Mouse (Mus musculus) intestine, embryonic 16.5 days (tissue): ENCODE data around the gene Tnc. TPM values are rescaled to one million over a fixed set of nuclear protein-coding genes. Genes with fewer than 3 reads are reported as not detected.

Experiments
- ATAC-seq: fragments of 200-750 bp; cut with Nextera tagmentation; 2 replicates; pipeline ENCODE4 v1.8.0; 2017; ENCODE audit warnings: moderate TSS enrichment, moderate library complexity
- H3K27ac ChIP-seq: fragments of 300-500 bp; sonication (generic); 2 replicates; pipeline ENCODE4 v1.5.1; 2014; ENCODE audit warnings: mild to moderate bottlenecking, low read length
- H3K27me3 ChIP-seq: fragments of 300-500 bp; sonication (generic); replicated peaks from 2 replicates; pipeline ENCODE4 v1.6.1; 2014; ENCODE audit warnings: low read length, control low read depth, mixed read lengths; ENCODE audit not compliant: control insufficient read depth, insufficient read depth
- H3K36me3 ChIP-seq: fragments of 300-500 bp; sonication (generic); 2 replicates; pipeline ENCODE4 v1.6.1; 2014; ENCODE audit warnings: low read length, control low read depth; ENCODE audit not compliant: control insufficient read depth, insufficient read depth
- H3K4me1 ChIP-seq: fragments of 300-500 bp; sonication (generic); 2 replicates; pipeline ENCODE4 v1.6.1; 2014; ENCODE audit warnings: low read length, control low read depth, mixed read lengths; ENCODE audit not compliant: control insufficient read depth, insufficient read depth
- H3K4me2 ChIP-seq: fragments of 300-500 bp; sonication (generic); 2 replicates; pipeline ENCODE4 v1.6.1; 2014; ENCODE audit warnings: low read depth, low read length, control low read depth
- H3K4me3 ChIP-seq: fragments of 300-500 bp; sonication (generic); 2 replicates; pipeline ENCODE4 v1.5.1; 2014; ENCODE audit warnings: mild to moderate bottlenecking, low read length
- H3K9ac ChIP-seq: fragments of 300-500 bp; sonication (generic); 2 replicates; pipeline ENCODE4 v1.6.1; 2014; ENCODE audit warnings: low read depth, low read length
- H3K9me3 ChIP-seq: fragments of 300-500 bp; sonication (generic); 2 replicates; pipeline ENCODE4 v1.6.1; 2016; ENCODE audit warnings: low read length, control low read depth; ENCODE audit not compliant: control insufficient read depth
- WGBS: fragments of 180-500 bp; shearing (Covaris S2); extraction: QIAGEN DNeasy Blood & Tissue Kit; methylation state at CpG from one replicate; pipeline ENCODE4 v1.1.7; 2014; 5-methylcytosine and 5-hydroxymethylcytosine counted together
- polyA plus RNA-seq: library from polyadenylated mRNA; unstranded; fragments of >200 nt; fragmentation: Nextera tagmentation; extraction: Ambion mirVana; gene quantifications from 2 replicates; pipeline ENCODE4 v1.2.1, GENCODE M21; 2015

Gene Tnc
- polyA plus RNA-seq, 1 experiment from 2014 or later: 6.9 TPM

DNA sequence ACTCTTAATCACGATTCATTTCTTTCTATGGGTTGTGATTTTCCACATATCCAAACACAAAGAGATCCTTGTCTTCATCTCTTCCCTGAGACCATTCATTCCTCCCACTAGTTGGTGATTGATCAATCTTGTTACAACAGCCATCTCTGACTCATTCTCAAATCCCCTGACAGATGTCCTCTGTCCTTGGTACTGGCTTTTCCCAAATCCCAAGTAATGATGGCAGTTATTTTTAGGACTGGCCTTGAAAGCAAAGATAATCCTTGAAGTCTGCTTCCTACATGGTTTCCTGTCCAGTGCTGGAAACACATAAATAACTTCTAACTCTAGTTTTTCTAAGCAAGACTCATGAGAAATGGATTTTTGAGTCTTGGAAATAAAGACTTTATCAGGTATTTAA, 12.1 kb downstream of the Tnc start:
- Histone ChIP-seq H3K4me3 (no peak overlapping the region), H3K9ac (no peak overlapping the region), H3K4me2 (no peak overlapping the region), H3K9me3 (no peaks in the 10 kb centered on the region), H3K4me1 (0 out of 2 replicates have a peak, but pooled peaks cover 2% of the 10 kb centered on the region), H3K27me3 (no peaks in the 10 kb centered on the region), H3K36me3 (no peaks in the 10 kb centered on the region), H3K27ac (no peak overlapping the region)
- no peak for ATAC-seq
- WGBS: 64% methylated on average over 1 of the region's 1 CpGs

DNA sequence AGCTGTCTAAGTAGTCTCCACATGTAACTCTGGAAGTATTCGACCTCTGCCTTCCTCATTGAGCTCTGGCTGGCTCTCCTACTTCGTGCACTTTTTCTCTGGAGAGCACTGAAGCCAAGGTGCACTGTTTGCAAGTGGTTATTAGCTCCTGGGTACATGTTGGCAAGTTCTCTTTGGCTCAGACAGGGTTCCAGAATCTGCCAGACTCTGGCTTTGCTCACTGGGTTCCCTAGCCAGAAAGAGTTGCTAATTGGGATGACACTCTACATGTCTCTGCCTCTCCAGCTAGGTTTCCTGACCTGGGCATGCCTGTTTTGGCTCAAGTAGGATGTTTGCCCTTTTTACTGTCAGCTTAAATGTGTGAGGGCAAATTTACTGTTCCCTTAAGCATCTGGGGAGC, 13.6 kb downstream of the Tnc start:
- ATAC-seq: no peak
- no peaks in the 10 kb centered on the region for H3K9me3 ChIP-seq
- H3K9ac ChIP-seq: no peak overlapping the region
- H3K27ac ChIP-seq: no peak overlapping the region
- no peaks in the 10 kb centered on the region for H3K36me3 ChIP-seq
- no peak overlapping the region for H3K4me2 ChIP-seq
- WGBS: 41% methylated on average over 2 of the region's 2 CpGs
- 0 out of 2 replicates have a peak, but pooled peaks cover 2% of the 10 kb centered on the region for H3K4me1 ChIP-seq
- H3K4me3 ChIP-seq: no peak overlapping the region
- no peaks in the 10 kb centered on the region for H3K27me3 ChIP-seq

- Histone ChIP-seq H3K9me3 (no peaks in the 10 kb centered on the region), H3K4me1 (0 out of 2 replicates have a peak, but pooled peaks cover 2% of the 10 kb centered on the region), H3K4me3 (no peak overlapping the region), H3K36me3 (no peaks in the 10 kb centered on the region), H3K4me2 (no peak overlapping the region), H3K9ac (no peak overlapping the region), H3K27ac (no peak overlapping the region), H3K27me3 (no peaks in the 10 kb centered on the region)
- no peak for ATAC-seq
- 27% methylated on average over 1 of the region's 1 CpGs for WGBS
These were observed 17.3 kb downstream of the Tnc start for GRCm38 (mm10) chr4:64029486-64029885.

DNA sequence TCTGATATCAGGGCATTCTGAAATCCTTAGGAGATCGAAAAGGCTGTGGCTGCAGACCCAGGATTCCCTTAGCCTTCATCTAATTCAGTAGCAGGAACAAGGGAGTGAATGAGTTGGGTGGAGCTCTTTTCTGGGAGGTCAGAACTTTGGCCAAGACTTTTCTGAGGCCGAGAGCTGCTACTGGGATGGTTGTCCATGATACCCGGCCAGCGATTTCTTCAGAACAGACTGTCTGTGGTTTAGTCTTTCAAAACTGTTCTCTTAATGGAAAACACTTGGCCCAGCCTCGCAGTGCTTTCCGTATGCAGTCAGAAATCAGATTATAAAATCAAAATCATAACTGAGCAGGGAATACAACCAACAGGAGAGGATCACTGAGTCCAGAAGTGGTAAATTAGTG, 21.2 kb downstream of the Tnc start:
- WGBS: 88% methylated on average over 6 of the region's 6 CpGs
- ATAC-seq: no peak

DNA sequence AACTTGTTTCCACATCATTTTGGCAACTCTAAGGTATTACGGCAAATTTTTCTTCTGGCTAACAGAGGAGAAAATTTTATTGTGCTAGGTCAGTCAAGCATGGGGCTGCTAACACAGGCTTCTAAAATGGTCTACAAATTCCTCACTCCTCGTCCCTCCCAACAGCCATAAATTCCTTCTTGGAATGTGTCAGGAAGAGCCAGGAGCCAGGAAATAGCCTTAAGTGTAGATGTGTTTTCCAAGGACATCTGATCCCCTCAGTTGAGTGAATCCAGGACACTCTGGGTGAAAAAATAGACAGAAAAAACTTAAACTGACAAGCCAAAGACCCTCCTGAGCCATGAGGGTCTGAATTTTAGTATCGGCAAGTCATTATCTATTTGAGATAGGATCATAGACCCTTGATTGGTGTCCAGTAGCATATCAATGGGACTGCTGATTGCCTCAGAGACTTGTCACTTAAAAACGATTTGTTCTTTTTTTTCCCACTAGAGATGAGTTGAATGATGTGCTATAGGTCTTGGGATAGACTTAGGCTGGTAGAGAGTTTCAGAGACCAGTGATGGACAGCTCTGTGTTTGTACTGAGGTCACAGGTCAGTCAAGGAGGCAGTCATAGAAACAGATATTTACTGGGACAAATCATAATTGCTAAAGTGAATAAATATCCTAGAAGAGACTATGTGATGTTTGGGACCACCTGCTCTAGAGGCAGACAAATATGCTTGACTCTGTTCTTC, 22.6 kb downstream of the Tnc start:
- Histone ChIP-seq H3K9me3 (no peaks in the 10 kb centered on the region), H3K27ac (no peak overlapping the region), H3K27me3 (no peaks in the 10 kb centered on the region), H3K9ac (no peak overlapping the region), H3K4me3 (no peak overlapping the region), H3K4me2 (no peak overlapping the region), H3K4me1 (no peaks in the 10 kb centered on the region), H3K36me3 (no peaks in the 10 kb centered on the region)
- WGBS: 31% methylated on average over 4 of the region's 4 CpGs
- no peak for ATAC-seq

More for the DNA sequence above, 21.2 kb downstream of the Tnc start:
- no peak overlapping the region for H3K27ac ChIP-seq
- H3K36me3 ChIP-seq: no peaks in the 10 kb centered on the region
- no peaks in the 10 kb centered on the region for H3K27me3 ChIP-seq
- H3K9ac ChIP-seq: no peak overlapping the region
- no peaks in the 10 kb centered on the region for H3K9me3 ChIP-seq
- H3K4me3 ChIP-seq: no peak overlapping the region
- 0 out of 2 replicates have a peak, but pooled peaks cover 2% of the 10 kb centered on the region for H3K4me1 ChIP-seq
- H3K4me2 ChIP-seq: no peak overlapping the region

GRCm38 (mm10) chr4:64020930-64021589, 25.8 kb downstream of the Tnc start:
- Histone ChIP-seq H3K9me3 (no peaks in the 10 kb centered on the region), H3K27ac (no peak overlapping the region), H3K9ac (no peak overlapping the region), H3K36me3 (no peaks in the 10 kb centered on the region), H3K4me3 (no peak overlapping the region), H3K4me1 (no peaks in the 10 kb centered on the region), H3K4me2 (no peak overlapping the region), H3K27me3 (no peaks in the 10 kb centered on the region)
- ATAC-seq: no peak
- 86% methylated on average over 10 of the region's 10 CpGs for WGBS

DNA sequence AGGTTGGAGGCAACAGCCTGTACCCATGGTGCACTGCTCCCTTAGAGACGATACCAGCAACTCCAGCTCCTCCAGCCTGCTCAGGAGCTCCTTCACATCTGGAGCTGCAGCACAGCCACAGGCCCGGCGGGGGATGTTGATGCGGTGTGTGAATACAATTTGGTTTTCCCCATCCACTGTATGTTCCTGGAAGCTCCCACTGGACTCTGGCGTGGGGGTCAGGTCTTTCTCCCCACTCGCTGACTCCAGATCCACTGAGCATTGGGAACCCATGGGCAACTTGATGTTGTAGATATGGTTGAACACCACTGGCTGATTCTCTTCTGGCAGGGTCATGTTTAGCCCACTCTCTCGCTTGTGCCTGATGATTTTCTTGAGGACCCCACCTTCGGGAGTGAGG, 26.7 kb downstream of the Tnc start:
- no peak for ATAC-seq
- no peak overlapping the region for H3K4me2 ChIP-seq
- WGBS: 94% methylated on average over 8 of the region's 8 CpGs
- H3K4me1 ChIP-seq: no peaks in the 10 kb centered on the region
- no peaks in the 10 kb centered on the region for H3K36me3 ChIP-seq
- no peaks in the 10 kb centered on the region for H3K9me3 ChIP-seq
- H3K27me3 ChIP-seq: no peaks in the 10 kb centered on the region
- no peak overlapping the region for H3K9ac ChIP-seq
- H3K4me3 ChIP-seq: no peak overlapping the region
- H3K27ac ChIP-seq: no peak overlapping the region

- ATAC-seq: no peak
- no peaks in the 10 kb centered on the region for H3K4me1 ChIP-seq
- WGBS: 24% methylated on average over 2 of the region's 2 CpGs
These were observed 35.5 kb downstream of the Tnc start for GRCm38 (mm10) chr4:64011308-64011707.

DNA sequence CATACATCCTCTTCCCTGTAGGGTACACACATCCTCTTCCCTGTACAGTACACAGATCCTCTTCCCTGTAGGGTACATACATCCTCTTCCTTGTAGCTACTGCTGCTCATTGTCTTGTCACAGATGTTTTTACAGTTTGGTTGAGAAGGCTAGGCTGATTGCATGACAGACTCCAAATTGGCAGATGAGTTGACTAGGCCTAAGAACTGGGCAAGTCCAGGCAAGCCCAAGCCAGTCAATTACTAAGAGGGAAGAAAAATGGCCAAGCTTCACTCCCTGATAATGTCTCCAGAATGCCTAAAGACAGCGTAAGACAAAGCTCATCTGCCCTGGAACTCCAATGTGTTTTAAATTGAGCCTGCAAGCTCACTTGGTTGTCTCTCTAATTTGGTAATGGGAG, 36.9 kb downstream of the Tnc start:
- 97% methylated on average over 1 of the region's 1 CpGs for WGBS
- Histone ChIP-seq H3K4me1 (no peaks in the 10 kb centered on the region), H3K9ac (no peak overlapping the region), H3K4me2 (no peak overlapping the region), H3K9me3 (no peaks in the 10 kb centered on the region), H3K27me3 (no peaks in the 10 kb centered on the region), H3K4me3 (no peak overlapping the region), H3K27ac (no peak overlapping the region), H3K36me3 (no peaks in the 10 kb centered on the region)
- no peak for ATAC-seq

More at GRCm38 (mm10) chr4:64011308-64011707, 35.5 kb downstream of the Tnc start:
- Histone ChIP-seq H3K4me2 (no peak overlapping the region), H3K36me3 (no peaks in the 10 kb centered on the region), H3K27me3 (no peaks in the 10 kb centered on the region), H3K27ac (no peak overlapping the region), H3K9me3 (no peaks in the 10 kb centered on the region), H3K9ac (no peak overlapping the region), H3K4me3 (no peak overlapping the region)
